Mouse (Mus musculus) lung, embryonic 15.5 days (tissue): Measurements from ENCODE around the gene Ern1. TPM values are rescaled to one million over a fixed set of nuclear protein-coding genes. Genes with fewer than 3 reads are reported as not detected.

ENCODE experiments used
- ATAC-seq: fragments of 200-750 bp; cut with Nextera tagmentation; 2 replicates; pipeline ENCODE4 v1.8.0; 2017; ENCODE audit warnings: moderate number of reproducible peaks, borderline replicate concordance; ENCODE audit not compliant: low FRiP score, low TSS enrichment; ENCODE audit errors: extremely low read depth
- H3K27ac ChIP-seq: fragments of 300-500 bp; sonication (generic); 2 replicates; pipeline ENCODE4 v1.5.1; 2015; ENCODE audit warnings: moderate library complexity, mild to moderate bottlenecking, inconsistent platforms
- H3K27me3 ChIP-seq: fragments of 300-500 bp; sonication (generic); 2 replicates; pipeline ENCODE4 v1.6.1; 2015; ENCODE audit warnings: inconsistent platforms
- H3K36me3 ChIP-seq: fragments of 300-500 bp; sonication (generic); 2 replicates; pipeline ENCODE4 v1.6.1; 2015; ENCODE audit warnings: inconsistent platforms
- H3K4me1 ChIP-seq: fragments of 300-500 bp; sonication (generic); 2 replicates; pipeline ENCODE4 v1.6.1; 2015; ENCODE audit warnings: inconsistent platforms
- H3K4me2 ChIP-seq: fragments of 300-500 bp; sonication (generic); 2 replicates; pipeline ENCODE4 v1.6.1; 2015; ENCODE audit warnings: inconsistent platforms, mild to moderate bottlenecking, moderate library complexity
- H3K4me3 ChIP-seq: fragments of 300-500 bp; sonication (generic); 2 replicates; pipeline ENCODE4 v1.5.1; 2015; ENCODE audit warnings: mild to moderate bottlenecking, inconsistent platforms
- H3K9ac ChIP-seq: fragments of 300-500 bp; sonication (generic); 2 replicates; pipeline ENCODE4 v1.6.1; 2015; ENCODE audit warnings: inconsistent platforms
- H3K9me3 ChIP-seq: fragments of 300-500 bp; sonication (generic); 2 replicates; pipeline ENCODE4 v1.6.1; 2016; ENCODE audit warnings: inconsistent platforms
- WGBS: fragments of 180-500 bp; shearing (Covaris S2); methylation state at CpG from one replicate; pipeline ENCODE4 v1.1.7; 2015; 5-methylcytosine and 5-hydroxymethylcytosine counted together
- polyA plus RNA-seq: library from polyadenylated mRNA; unstranded; fragments of >200 nt; fragmentation: Nextera tagmentation; extraction: Ambion mirVana; gene quantifications from 2 replicates; pipeline ENCODE4 v1.2.1, GENCODE M21; 2015

The Ern1 gene
- polyA plus RNA-seq, 1 experiment from 2014 or later: 6.5 TPM

DNA sequence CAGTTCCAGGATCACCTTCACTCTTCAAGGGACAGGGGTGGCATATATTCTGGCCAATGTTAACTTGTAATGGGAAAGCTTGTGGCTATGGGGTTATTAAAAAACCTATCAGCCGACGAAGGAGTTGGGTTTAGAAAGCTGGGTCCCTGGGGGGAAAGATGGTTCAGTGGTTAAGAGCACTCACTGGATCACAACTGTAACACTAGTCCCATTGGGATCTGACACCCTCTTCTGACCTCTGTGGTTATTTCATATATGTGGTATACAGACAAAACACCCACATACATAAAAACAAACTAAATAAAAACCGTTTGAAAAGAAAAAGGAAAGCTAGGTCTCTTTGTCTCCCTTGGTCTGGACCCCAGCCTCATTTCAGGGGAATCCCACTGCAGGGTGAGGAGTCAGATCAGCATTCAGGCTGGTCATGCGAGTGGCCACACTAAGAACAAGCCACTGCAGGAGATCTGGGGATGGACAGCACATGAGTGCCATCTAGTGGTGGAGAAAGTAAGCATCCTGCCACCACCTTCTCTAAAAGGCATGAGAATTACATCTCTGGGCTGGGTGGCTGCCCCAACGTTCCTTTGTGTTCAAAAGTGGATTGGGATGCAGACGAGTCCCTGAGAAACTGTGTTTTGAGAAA is 96.0 kb downstream of the Ern1 start:
- no peak overlapping the region for H3K4me2 ChIP-seq
- 28% methylated on average over 6 of the region's 6 CpGs for WGBS
- ATAC-seq: no peak; the same call in 1 of the 2 replicates
- H3K27ac ChIP-seq: no peak overlapping the region
- H3K9me3 ChIP-seq: no peaks in the 10 kb centered on the region
- no peak overlapping the region for H3K4me3 ChIP-seq
- no peak overlapping the region for H3K9ac ChIP-seq
- H3K4me1 ChIP-seq: peaks cover 22% of the 10 kb centered on the region; the same call in 1 of the 2 replicates
- H3K36me3 ChIP-seq: no peaks in the 10 kb centered on the region
- H3K27me3 ChIP-seq: no peaks in the 10 kb centered on the region

DNA sequence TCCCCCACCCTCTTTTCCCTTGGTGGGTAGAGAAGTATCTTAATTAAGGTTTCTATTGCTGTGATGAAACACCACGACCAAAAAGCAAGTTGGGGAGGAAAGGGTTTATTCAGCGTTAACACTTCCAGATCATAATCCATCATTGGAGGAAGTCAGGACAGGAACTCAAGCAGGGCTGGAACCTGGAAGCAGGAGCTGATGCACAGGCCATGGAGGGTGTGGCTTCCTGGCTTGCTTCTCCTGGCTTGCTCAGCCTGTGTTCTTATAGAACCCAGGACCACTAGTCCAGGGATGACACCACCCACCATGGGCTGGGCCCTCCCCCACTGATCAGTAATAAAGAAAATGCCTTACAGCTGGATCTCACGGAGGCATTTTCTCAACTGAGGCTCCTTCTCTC is 96.9 kb downstream of the Ern1 start:
- Histone ChIP-seq H3K36me3 (no peaks in the 10 kb centered on the region), H3K4me2 (no peak overlapping the region), H3K27ac (no peak overlapping the region), H3K4me3 (no peak overlapping the region), H3K9ac (no peak overlapping the region), H3K9me3 (no peaks in the 10 kb centered on the region), H3K4me1 (peaks cover 22% of the 10 kb centered on the region; the same call in 1 of the 2 replicates), H3K27me3 (no peaks in the 10 kb centered on the region)
- 20% methylated on average over 3 of the region's 3 CpGs for WGBS
- ATAC-seq: no peak

DNA sequence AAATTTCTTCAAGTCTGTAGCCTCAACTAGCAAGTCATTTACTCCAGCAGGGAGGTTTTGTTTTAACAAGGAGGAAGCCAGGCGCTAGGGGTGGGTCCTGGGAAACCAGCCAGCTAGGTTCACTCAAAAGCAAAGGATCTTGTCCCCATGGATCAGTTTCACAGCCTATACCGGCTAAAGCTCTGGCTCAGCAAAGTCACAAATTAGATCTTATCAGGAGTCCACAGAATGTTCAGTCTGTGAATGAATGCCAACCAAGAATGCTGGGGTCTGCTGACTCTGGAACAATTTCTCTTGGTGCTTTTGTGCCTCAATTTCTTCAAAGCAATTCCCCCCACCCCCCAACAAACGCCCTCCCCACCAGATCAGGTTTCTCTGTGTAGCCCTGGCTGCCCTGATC is 98.0 kb downstream of the Ern1 start:
- Histone ChIP-seq H3K4me1 (peaks cover 22% of the 10 kb centered on the region; the same call in 1 of the 2 replicates), H3K9ac (no peak overlapping the region), H3K27ac (peak overlapping the region; percentile 45), H3K9me3 (no peaks in the 10 kb centered on the region), H3K36me3 (no peaks in the 10 kb centered on the region), H3K4me3 (no peak overlapping the region), H3K4me2 (no peak overlapping the region), H3K27me3 (no peaks in the 10 kb centered on the region)
- ATAC-seq: no peak
- 9% methylated on average over 3 of the region's 3 CpGs for WGBS

GRCm38 (mm10) chr11:106387791-106388216 is 99.8 kb downstream of the Ern1 start, which contains the start of gene Icam2:
Gene Icam2, minus strand, starts transcription at chr11:106388075.
- no peaks in the 10 kb centered on the region for H3K27me3 ChIP-seq
- H3K4me1 ChIP-seq: peaks cover 22% of the 10 kb centered on the region; the same call in 1 of the 2 replicates
- no peaks in the 10 kb centered on the region for H3K9me3 ChIP-seq
- H3K4me2 ChIP-seq: no peak within 1 kb of the TSS
- no peaks in the 10 kb centered on the region for H3K36me3 ChIP-seq
- no peak within 1 kb of the TSS for H3K4me3 ChIP-seq
- WGBS: 69% methylated on average over 6 of the region's 6 CpGs
- H3K9ac ChIP-seq: no peak within 1 kb of the TSS
- no peak within 1 kb of the TSS for H3K27ac ChIP-seq
- ATAC-seq: no peak

DNA sequence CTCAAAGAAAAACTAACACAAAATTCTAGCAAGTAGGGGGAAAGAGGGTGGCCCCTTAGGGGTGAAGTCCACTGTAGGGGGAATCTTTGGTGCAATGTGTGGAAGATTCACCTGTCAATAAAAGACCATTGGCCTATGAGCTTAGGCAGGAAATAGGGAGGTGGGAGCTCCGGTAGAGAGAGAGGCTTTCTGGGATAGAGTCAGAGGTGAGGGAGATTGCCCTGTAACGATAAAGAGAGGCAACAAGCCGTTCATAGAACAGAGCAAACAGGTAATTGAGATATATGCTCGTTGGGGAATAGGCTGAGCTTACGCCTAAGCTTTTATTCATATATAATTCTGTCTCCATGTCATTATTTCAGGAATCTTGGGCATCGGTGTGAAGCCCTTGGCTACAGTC is 100.6 kb downstream of the Ern1 start:
- H3K9me3 ChIP-seq: no peaks in the 10 kb centered on the region
- WGBS: 62% methylated on average over 6 of the region's 6 CpGs
- ATAC-seq: no peak

GRCm38 (mm10) chr11:106386409-106386808 is 101.2 kb downstream of the Ern1 start:
- Histone ChIP-seq H3K27me3 (no peaks in the 10 kb centered on the region), H3K36me3 (no peaks in the 10 kb centered on the region), H3K4me3 (no peak overlapping the region), H3K4me2 (no peak overlapping the region), H3K4me1 (peaks cover 22% of the 10 kb centered on the region; the same call in 1 of the 2 replicates), H3K9me3 (no peaks in the 10 kb centered on the region), H3K27ac (no peak overlapping the region), H3K9ac (no peak overlapping the region)
- no peak for ATAC-seq
- 86% methylated on average over 3 of the region's 3 CpGs for WGBS

More for the DNA sequence above, 100.6 kb downstream of the Ern1 start:
- H3K27ac ChIP-seq: no peak overlapping the region
- no peak overlapping the region for H3K4me3 ChIP-seq
- H3K4me2 ChIP-seq: no peak overlapping the region
- no peak overlapping the region for H3K9ac ChIP-seq
- peaks cover 22% of the 10 kb centered on the region; the same call in 1 of the 2 replicates for H3K4me1 ChIP-seq
- no peaks in the 10 kb centered on the region for H3K27me3 ChIP-seq
- H3K36me3 ChIP-seq: no peaks in the 10 kb centered on the region

DNA sequence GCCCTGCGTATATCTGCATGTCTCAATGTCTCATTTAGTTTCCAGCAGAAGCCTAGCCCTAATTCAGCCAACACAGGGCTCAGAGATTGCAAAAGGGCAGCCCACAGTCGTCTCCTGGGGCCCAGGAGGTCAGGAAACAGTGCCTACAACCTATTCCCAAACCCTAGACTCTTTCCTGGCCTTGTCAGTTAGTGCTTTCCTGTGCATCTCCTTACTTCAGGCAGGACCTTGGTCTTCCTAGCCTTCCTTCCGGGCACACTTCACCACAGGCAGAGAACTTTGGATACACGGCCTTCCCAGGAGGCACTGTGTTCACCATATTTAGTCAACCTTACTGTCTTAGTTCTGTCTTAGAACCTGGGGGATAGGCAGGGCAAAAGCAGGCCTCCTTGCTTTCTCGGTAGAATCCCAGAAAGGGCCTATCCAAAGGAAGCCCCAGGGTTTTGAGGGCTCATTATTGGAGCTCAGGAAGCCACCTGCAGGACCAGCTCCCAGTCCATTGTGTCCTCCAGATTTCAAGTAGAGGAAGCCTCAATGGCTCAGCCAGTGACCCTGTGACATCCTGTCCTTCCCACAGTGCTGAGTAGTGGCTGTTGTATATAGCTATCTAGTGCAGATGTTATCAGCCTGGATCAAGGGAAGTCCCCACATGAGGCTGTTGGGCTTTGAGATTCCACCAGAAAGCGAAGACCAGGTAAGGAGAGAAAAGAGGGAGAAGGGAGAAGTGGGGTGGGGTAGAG is 104.4 kb downstream of the Ern1 start:
- ATAC-seq: no peak
- H3K4me3 ChIP-seq: no peak overlapping the region
- no peak overlapping the region for H3K4me2 ChIP-seq
- H3K9ac ChIP-seq: no peak overlapping the region
- H3K4me1 ChIP-seq: 0 out of 2 replicates have a peak, but pooled peaks cover 3% of the 10 kb centered on the region
- H3K36me3 ChIP-seq: no peaks in the 10 kb centered on the region
- H3K27ac ChIP-seq: peak overlapping the region; percentile 92
- H3K27me3 ChIP-seq: no peaks in the 10 kb centered on the region
- H3K9me3 ChIP-seq: no peaks in the 10 kb centered on the region
- 68% methylated on average over 6 of the region's 6 CpGs for WGBS

DNA sequence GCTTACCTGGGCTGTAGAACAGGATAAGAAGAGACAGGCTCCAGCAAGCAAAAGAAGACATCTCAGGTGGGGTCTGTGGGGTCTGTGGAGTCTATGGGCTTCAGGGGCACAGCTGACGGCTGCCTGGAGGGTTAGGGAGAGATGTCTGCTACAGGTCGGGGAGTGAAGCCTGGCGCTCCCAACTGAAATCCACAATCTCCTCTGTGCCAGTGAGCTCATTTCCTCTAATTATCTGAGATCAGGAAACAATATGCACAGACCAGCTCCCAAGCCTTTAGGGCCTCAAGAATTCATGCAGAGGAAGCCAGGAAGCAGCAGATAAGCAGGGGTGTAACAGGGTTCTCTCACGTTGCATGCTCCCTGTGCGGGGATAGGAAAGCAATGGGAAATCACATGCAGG is 105.2 kb downstream of the Ern1 start:
- H3K27ac ChIP-seq: peak overlapping the region; percentile 92
- peak overlapping the region; percentile 40 for H3K4me3 ChIP-seq
- H3K27me3 ChIP-seq: no peaks in the 10 kb centered on the region
- no peak overlapping the region for H3K4me2 ChIP-seq
- no peak overlapping the region for H3K9ac ChIP-seq
- 0 out of 2 replicates have a peak, but pooled peaks cover 2% of the 10 kb centered on the region for H3K4me1 ChIP-seq
- no peaks in the 10 kb centered on the region for H3K9me3 ChIP-seq
- WGBS: 49% methylated on average over 5 of the region's 5 CpGs
- no peaks in the 10 kb centered on the region for H3K36me3 ChIP-seq
- peak; percentile 62 for ATAC-seq

GRCm38 (mm10) chr11:106381883-106382282 is 105.8 kb downstream of the Ern1 start:
- H3K4me1 ChIP-seq: no peaks in the 10 kb centered on the region
- H3K9ac ChIP-seq: peak overlapping the region; percentile 23; the same call in 1 of the 2 replicates
- no peaks in the 10 kb centered on the region for H3K9me3 ChIP-seq
- no peaks in the 10 kb centered on the region for H3K27me3 ChIP-seq
- H3K4me3 ChIP-seq: peak overlapping the region; percentile 40
- 67% methylated on average over 7 of the region's 7 CpGs for WGBS
- H3K27ac ChIP-seq: peak overlapping the region; percentile 92
- H3K4me2 ChIP-seq: peak overlapping the region; percentile 30
- ATAC-seq: no peak
- no peaks in the 10 kb centered on the region for H3K36me3 ChIP-seq

GRCm38 (mm10) chr11:106381011-106381410 is 106.6 kb downstream of the Ern1 start:
- H3K27me3 ChIP-seq: no peaks in the 10 kb centered on the region
- H3K4me2 ChIP-seq: peak overlapping the region; percentile 30
- ATAC-seq: no peak
- H3K9ac ChIP-seq: no peak overlapping the region
- no peaks in the 10 kb centered on the region for H3K9me3 ChIP-seq
- no peaks in the 10 kb centered on the region for H3K36me3 ChIP-seq
- H3K4me1 ChIP-seq: no peaks in the 10 kb centered on the region
- 77% methylated on average over 11 of the region's 11 CpGs for WGBS
- H3K27ac ChIP-seq: no peak overlapping the region
- H3K4me3 ChIP-seq: peak overlapping the region; percentile 40

DNA sequence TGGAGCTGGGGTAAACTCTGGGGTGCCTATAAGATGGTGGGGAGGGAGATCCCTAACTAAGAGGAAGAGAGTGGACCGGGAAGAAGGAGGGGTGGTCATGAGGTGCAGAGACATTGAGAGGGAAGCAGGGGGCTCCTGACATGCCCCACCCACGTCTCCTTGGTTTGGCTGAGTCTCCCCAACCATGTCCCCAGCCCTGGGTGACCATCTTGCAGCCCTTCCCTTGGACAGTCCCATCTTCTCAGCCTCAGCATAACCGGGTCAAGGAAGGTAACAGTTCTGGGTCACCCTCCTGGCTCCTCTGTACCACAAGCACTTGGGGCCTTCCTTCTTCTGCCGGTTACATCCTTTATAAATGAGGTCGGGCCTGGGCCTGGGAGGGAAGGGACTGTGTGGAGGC is 112.7 kb downstream of the Ern1 start:
- no peak overlapping the region for H3K4me2 ChIP-seq
- no peak overlapping the region for H3K9ac ChIP-seq
- ATAC-seq: 0 out of 2 replicates have a peak, but pooled peaks have one; percentile 16
- peaks cover 17% of the 10 kb centered on the region for H3K4me1 ChIP-seq
- no peak overlapping the region for H3K4me3 ChIP-seq
- H3K36me3 ChIP-seq: no peaks in the 10 kb centered on the region
- 67% methylated on average over 5 of the region's 5 CpGs for WGBS
- 0 out of 2 replicates have a peak overlapping the region, but pooled peaks have one; percentile 77 for H3K27ac ChIP-seq
- no peaks in the 10 kb centered on the region for H3K9me3 ChIP-seq
- no peaks in the 10 kb centered on the region for H3K27me3 ChIP-seq

DNA sequence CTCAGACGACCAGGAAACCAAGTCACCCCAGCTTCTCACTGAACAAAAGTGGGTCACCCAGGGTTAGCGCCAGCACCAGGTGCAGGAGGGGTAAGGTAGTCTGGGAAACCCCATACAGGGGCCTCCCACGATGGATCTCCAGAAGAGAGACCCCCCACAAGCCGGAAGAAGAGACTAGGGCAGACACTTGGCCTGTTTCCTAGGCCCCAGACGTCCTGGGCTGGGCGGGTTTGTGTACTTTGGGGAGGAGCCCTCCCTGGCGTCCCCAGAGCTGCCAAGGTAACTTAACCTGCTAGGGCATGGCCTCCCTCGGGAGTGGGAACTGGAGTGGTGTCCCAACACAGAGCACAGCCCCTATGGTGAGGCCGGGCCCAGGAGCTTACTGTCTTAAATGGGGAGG is 113.1 kb downstream of the Ern1 start:
- Histone ChIP-seq H3K4me2 (no peak overlapping the region), H3K4me3 (no peak overlapping the region), H3K27me3 (no peaks in the 10 kb centered on the region), H3K27ac (peak overlapping the region; percentile 77), H3K4me1 (peaks cover 17% of the 10 kb centered on the region), H3K9me3 (no peaks in the 10 kb centered on the region), H3K36me3 (no peaks in the 10 kb centered on the region), H3K9ac (no peak overlapping the region)
- peak; percentile 65; the same call in 1 of the 2 replicates for ATAC-seq
- WGBS: 26% methylated on average over 9 of the region's 9 CpGs
